Mouse (Mus musculus): ENCODE measurements around the gene Kazn.

DNA sequence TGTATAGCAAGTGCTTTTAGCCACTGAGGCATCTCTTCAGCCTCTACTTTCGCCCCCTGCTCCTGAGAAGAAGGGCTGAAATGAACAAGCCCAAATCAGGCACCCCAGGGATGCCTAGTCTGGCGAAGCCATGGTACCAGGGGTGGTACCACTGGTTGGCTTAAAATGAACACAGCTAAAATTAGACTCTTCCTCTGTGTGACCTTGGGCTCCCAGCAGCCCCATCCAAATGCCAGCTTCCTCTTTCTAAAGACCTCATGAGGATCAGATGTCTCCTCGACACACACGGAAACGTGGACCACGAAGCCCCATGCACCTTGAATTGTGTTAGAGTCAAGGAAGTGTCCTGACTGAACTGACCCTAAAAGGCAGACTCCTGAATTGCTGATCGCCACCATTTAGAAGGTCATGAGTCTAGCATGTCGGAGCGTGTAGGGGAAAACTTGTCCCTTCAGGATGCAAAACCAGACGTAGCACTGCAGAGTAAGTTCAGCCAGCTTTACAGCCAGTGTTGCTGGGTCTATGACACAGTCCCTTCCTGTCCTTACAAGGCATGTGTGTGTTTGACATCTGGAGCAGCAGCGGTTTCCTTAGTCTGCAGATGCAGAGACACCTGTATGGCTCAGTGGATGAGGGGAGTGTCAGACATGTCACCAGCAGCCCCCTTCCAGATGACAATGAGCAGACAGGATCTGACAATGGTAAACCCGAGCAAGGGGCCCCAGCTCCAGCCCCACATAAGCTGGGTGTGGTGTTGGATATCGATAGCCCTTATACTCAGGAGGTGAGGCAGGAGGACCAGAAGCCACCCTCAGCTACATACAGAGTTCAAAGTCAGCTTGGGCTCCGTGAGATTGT lies 159.3 kb downstream of the Kazn start:
- TF ChIP-seq POLR2A (IDR thresholded peaks at IDR 0.05; ENCODE audit: borderline replicate concordance, extremely low read depth, low read depth, low read length) = no peak
- no peak for TF ChIP-seq CTCF (IDR thresholded peaks at IDR 0.05; ENCODE audit: insufficient read depth, low read length)
